Mouse (Mus musculus) midbrain, embryonic 15.5 days (tissue): Measurements from ENCODE around the gene Odf3. TPM values are rescaled to one million over a fixed set of nuclear protein-coding genes. Genes with fewer than 3 reads are reported as not detected.
A peak's percentile ranks its signal among the peaks of the same experiment; 100 is the strongest.

Experiments
- ATAC-seq: fragments of 200-750 bp; cut with Nextera tagmentation; replicated peaks from 2 replicates; pipeline ENCODE4 v1.8.0; 2017; ENCODE audit warnings: moderate TSS enrichment
- H3K27ac ChIP-seq: fragments of 300-500 bp; sonication (generic); 2 replicates; pipeline ENCODE4 v1.5.1; 2015; ENCODE audit warnings: mild to moderate bottlenecking, inconsistent platforms
- H3K27me3 ChIP-seq: fragments of 300-500 bp; sonication (generic); replicated peaks from 2 replicates; pipeline ENCODE4 v1.6.1; 2015; ENCODE audit warnings: inconsistent platforms
- H3K36me3 ChIP-seq: fragments of 300-500 bp; sonication (generic); replicated peaks from 2 replicates; pipeline ENCODE4 v1.6.1; 2015; ENCODE audit warnings: inconsistent platforms
- H3K4me1 ChIP-seq: fragments of 300-500 bp; sonication (generic); 2 replicates; pipeline ENCODE4 v1.6.1; 2015; ENCODE audit warnings: inconsistent platforms
- H3K4me2 ChIP-seq: fragments of 300-500 bp; sonication (generic); 2 replicates; pipeline ENCODE4 v1.6.1; 2015; ENCODE audit warnings: inconsistent platforms, mild to moderate bottlenecking, moderate library complexity
- H3K4me3 ChIP-seq: fragments of 300-500 bp; sonication (generic); 2 replicates; pipeline ENCODE4 v1.5.1; 2015; ENCODE audit warnings: mild to moderate bottlenecking, inconsistent platforms
- H3K9ac ChIP-seq: fragments of 300-500 bp; sonication (generic); 2 replicates; pipeline ENCODE4 v1.6.1; 2015; ENCODE audit warnings: mild to moderate bottlenecking, inconsistent platforms
- H3K9me3 ChIP-seq: fragments of 300-500 bp; sonication (generic); 2 replicates; pipeline ENCODE4 v1.6.1; 2016; ENCODE audit warnings: inconsistent platforms
- WGBS: fragments of 180-500 bp; shearing (Covaris S2); methylation state at CpG from one replicate; pipeline ENCODE4 v1.1.7; 2015; ENCODE audit warnings: mixed read lengths; 5-methylcytosine and 5-hydroxymethylcytosine counted together
- polyA plus RNA-seq: library from polyadenylated mRNA; unstranded; fragments of >200 nt; fragmentation: Nextera tagmentation; extraction: Ambion mirVana; gene quantifications from 2 replicates; pipeline ENCODE4 v1.2.1, GENCODE M21; 2015

The Odf3 gene
- polyA plus RNA-seq, 1 experiment from 2014 or later, result not detected

DNA sequence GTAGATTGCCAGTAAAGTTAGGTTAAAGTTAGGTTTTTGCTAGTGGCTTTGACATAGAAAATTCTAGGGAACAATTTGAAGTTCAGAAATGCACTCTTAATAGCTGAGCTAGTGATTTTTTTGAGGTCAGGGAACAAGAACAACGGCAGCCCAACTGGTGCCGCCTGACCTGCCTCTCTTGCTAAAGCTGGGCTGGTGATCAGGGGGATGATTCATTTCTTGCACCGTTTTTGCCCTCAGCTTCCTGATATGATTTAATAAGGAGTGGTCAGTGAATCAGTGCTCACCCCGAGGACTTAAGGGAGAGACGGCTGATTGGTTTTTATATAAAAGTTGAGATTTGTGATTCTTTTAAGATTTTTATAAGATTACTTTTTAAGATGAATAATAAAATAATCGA lies 16.2 kb upstream of the Odf3 start:
- ATAC-seq, result no peak
- Histone ChIP-seq H3K9me3 (no peaks in the 10 kb centered on the region), H3K4me2 (no peak overlapping the region), H3K27ac (no peak overlapping the region), H3K9ac (no peak overlapping the region), H3K27me3 (no peaks in the 10 kb centered on the region), H3K4me1 (no peaks in the 10 kb centered on the region), H3K4me3 (no peak overlapping the region), H3K36me3 (no peaks in the 10 kb centered on the region)
- 77% methylated on average over 6 of the region's 6 CpGs for WGBS

DNA sequence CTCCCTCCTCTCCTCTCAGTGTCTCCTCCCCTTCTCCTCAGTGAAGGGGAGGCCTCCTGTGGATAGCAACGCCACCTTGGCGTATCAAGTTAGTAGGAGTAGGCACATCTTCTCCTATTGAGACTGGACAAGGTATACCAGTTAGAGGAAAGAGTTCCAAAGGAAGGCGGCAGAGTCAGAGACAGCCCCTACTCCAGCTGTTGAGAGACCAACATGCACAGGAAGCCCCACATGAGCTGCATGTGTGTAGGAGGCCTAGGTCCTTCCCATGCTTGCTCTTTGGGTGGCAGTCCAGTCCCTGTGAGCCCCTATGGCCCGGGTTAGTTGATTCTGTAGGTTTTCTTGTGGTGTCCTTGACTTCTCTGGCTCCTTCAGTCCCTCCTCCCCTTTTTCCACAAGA lies 14.3 kb upstream of the Odf3 start:
- Histone ChIP-seq H3K27me3 (0 out of 2 replicates have a peak, but pooled peaks cover 3% of the 10 kb centered on the region), H3K4me2 (no peak overlapping the region), H3K4me1 (no peaks in the 10 kb centered on the region), H3K27ac (no peak overlapping the region), H3K9me3 (no peaks in the 10 kb centered on the region), H3K4me3 (no peak overlapping the region), H3K36me3 (no peaks in the 10 kb centered on the region), H3K9ac (no peak overlapping the region)
- 88% methylated on average over 4 of the region's 4 CpGs for WGBS
- ATAC-seq, result no peak

DNA sequence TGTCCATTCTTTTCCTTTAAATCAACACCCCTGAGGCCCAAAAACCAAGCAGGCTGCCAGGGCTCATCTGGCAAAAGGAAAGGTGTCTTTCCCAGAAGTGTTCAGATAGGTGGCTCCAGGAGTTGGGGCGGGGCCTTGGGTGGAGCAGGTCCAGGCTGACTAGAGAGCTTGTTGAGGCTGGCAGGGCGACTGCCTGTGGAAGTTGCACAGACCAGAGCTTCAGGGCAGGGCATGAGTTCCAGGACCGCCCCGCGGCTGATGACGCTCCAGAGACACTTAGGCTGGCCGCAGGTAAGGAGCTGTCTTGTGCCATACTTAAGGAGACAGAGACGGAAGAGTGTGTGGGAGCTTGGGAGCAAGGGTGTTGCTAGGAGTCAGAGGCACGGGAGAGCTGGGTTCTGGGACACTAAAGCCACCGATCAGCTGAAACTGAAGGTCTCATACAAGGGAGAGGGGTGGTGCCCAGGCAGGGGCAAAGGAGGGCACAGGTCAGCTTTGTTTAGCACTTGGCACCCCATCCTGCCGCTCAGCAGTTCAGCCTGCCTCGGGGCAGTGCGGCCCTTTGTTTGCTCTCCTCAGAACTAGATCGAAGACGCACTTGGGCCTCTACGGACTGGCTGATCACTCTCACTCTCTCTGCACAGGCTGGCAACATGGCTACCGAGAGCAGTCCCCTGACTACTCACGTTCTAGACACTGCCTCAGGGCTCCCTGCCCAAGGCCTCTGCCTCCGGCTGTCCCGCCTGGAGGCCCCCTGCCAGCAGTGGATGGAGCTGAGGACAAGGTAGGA lies 12.4 kb upstream of the Odf3 start, which contains the start of gene Urah:
Urah (plus strand) TSS at position 51 of the 790 bp plus-strand sequence.
- no peaks in the 10 kb centered on the region for H3K9me3 ChIP-seq
- 0 out of 2 replicates have a peak, but pooled peaks cover 3% of the 10 kb centered on the region for H3K27me3 ChIP-seq
- no peak within 1 kb of the TSS for H3K9ac ChIP-seq
- no peak for ATAC-seq
- no peak within 1 kb of the TSS for H3K27ac ChIP-seq
- no peaks in the 10 kb centered on the region for H3K4me1 ChIP-seq
- no peak within 1 kb of the TSS for H3K4me2 ChIP-seq
- no peaks in the 10 kb centered on the region for H3K36me3 ChIP-seq
- no peak within 1 kb of the TSS for H3K4me3 ChIP-seq
- 47% methylated on average over 20 of the region's 20 CpGs for WGBS

DNA sequence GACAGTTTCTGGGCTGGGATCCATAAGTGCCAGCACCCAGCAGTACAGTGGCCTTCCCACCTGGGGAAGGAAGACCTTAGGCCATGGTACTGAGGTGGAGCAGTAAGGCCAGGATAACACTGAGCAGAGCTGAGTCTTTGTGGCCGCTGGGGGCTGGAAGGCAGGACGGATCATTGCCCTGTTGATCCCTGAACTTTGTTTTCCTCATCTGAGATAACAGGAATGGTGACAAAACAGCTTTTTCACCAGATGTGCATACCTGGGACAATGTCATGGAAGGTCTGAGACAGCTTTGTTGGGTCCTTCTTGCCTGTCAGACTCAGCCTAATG lies 11.9 kb upstream of the Odf3 start:
- Histone ChIP-seq H3K27ac (no peak overlapping the region), H3K9me3 (no peaks in the 10 kb centered on the region), H3K9ac (no peak overlapping the region), H3K4me3 (no peak overlapping the region), H3K4me1 (no peaks in the 10 kb centered on the region), H3K36me3 (no peaks in the 10 kb centered on the region), H3K4me2 (no peak overlapping the region), H3K27me3 (0 out of 2 replicates have a peak, but pooled peaks cover 3% of the 10 kb centered on the region)
- ATAC-seq, result no peak
- WGBS, result 83% methylated on average over 2 of the region's 2 CpGs

DNA sequence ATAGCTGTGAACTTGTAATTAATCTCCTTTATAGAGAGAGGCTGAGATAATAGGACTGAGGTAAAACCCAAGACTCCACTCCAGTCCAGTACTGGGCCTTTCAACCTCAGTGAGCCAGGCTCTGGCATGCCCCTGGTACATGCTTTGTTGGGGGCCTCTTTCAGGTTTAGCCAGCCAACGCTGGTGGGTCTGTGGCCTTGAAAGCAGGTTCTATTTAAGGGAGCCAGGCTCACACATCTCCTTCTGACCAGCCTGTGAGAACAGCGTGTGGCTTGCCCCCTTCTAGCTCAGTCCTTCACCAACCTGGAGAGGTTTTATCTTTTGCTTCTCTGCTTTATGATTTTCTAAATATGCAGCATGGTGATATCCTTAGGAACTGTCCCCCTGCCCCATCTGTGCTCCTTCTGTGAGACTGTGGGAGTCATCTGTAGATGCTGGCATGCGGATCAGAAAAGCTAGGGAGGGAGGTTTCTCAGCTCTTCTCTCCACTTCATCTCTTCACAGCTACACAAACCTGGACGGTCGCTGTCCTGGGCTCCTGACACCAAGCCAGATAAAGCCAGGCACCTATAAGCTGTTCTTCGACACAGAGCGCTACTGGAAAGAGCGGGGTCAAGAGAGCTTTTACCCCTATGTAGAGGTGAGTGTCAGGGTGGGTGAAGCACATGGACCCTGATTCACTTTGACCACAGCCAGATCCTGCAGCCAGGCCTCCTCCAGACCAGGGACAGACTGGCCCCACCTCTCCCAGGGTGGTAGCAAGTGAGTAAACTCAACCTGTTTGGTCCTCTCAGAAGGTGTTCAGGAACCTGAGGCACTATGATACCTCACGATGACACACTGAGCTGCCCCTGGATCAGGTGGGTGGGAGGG lies 11.1 kb upstream of the Odf3 start:
- H3K27ac ChIP-seq, result no peak overlapping the region
- no peak overlapping the region for H3K4me3 ChIP-seq
- no peak overlapping the region for H3K4me2 ChIP-seq
- no peak for ATAC-seq
- H3K9ac ChIP-seq, result no peak overlapping the region
- H3K4me1 ChIP-seq, result no peaks in the 10 kb centered on the region
- H3K27me3 ChIP-seq, result 0 out of 2 replicates have a peak, but pooled peaks cover 7% of the 10 kb centered on the region
- no peaks in the 10 kb centered on the region for H3K9me3 ChIP-seq
- WGBS, result 86% methylated on average over 9 of the region's 9 CpGs
- H3K36me3 ChIP-seq, result no peaks in the 10 kb centered on the region

DNA sequence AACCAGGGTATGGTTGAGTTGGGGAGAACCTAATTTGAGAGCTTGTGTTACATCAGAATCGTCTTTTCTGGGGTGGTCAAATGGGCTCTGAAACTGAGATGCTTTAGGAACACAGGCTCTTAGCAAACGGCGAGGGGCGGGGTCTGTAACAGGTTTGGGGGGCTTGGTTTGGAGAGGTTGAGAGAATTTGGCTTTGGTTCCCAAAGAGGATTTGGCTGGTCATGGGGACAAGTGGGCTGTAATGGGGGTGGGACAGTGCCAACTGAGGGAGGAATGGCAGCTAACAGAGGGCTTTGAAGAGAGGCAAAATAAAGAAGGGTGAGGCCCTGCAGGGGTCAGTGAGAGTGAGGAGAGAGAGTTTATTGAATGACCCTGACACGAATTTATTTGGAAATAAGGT lies 8.0 kb upstream of the Odf3 start:
- ATAC-seq, result no peak
- H3K27ac ChIP-seq, result no peak overlapping the region
- H3K9ac ChIP-seq, result no peak overlapping the region
- H3K4me3 ChIP-seq, result no peak overlapping the region
- peaks cover 16% of the 10 kb centered on the region for H3K27me3 ChIP-seq
- H3K4me1 ChIP-seq, result no peaks in the 10 kb centered on the region
- no peak overlapping the region for H3K4me2 ChIP-seq
- 63% methylated on average over 5 of the region's 5 CpGs for WGBS
- no peaks in the 10 kb centered on the region for H3K9me3 ChIP-seq
- no peaks in the 10 kb centered on the region for H3K36me3 ChIP-seq

DNA sequence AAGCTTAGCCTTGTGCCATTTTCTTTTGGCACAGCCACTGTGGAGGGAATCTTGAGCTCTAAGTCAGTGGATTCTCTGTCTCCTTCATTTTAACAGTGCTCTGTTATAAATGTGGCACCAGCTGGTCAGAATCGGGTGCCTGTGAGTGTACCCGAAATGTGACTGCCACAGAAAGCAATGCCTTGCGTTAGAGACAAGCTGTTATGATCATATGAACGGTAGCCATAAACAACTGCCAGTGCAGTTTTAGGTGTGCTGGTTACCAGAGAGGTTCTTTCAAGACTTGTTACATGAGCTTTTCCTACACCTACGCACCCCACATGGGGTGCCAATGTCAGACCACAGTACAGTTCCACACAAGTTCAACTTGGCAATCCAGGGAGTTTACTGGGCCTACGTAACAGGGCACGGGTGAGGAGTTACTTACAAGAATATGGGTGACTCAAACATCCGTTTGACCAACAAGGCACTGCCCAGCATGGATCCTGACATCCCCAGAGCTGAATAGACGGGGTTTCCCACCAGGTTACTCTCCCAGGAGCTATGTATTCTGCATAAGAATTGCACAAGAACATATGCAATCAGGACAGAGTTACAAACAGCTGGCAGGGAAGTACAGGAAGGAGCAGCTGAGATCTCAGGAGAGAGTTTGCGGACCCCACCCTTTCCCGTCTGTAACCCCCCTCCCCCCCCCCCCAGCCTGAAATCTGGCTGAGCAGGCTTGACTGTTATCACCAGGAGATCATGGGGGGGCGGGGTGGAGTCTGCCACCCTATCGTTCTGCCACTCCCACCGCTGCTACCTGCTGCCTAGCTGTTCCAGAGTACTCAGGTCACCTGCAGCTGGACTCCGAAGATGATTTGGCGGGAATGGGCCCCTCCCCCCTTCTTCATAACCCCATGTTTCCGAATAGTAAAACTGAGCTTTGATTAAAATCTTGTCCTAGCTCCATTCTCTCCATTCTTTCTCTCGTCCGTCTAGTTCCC lies 6.6 kb upstream of the Odf3 start:
- H3K27ac ChIP-seq, result no peak overlapping the region
- no peak for ATAC-seq
- no peak overlapping the region for H3K9ac ChIP-seq
- H3K27me3 ChIP-seq, result peaks cover 19% of the 10 kb centered on the region
- H3K4me1 ChIP-seq, result no peaks in the 10 kb centered on the region
- H3K9me3 ChIP-seq, result no peaks in the 10 kb centered on the region
- no peak overlapping the region for H3K4me2 ChIP-seq
- H3K36me3 ChIP-seq, result no peaks in the 10 kb centered on the region
- 39% methylated on average over 19 of the region's 19 CpGs for WGBS
- H3K4me3 ChIP-seq, result no peak overlapping the region

DNA sequence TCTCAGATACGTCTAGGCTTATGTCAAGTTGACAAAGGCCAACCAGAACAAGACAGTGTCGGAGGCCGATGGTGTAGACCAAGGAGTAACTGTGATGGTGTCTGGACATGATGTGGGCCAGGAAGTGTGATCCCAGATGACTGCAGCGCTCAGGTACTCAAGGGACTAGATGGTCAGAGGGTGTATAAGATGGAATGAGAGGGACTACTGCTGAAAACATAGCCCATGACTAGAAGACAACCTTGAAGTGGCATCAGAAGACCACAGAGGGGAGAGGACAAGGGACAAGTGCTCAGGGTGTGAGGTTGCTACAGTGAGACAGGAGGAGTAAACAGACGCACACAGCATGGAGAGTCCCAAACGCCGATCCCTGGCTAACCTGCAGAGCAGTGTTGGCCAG lies 3.8 kb upstream of the Odf3 start:
- H3K9me3 ChIP-seq, result no peaks in the 10 kb centered on the region
- no peak overlapping the region for H3K4me3 ChIP-seq

DNA sequence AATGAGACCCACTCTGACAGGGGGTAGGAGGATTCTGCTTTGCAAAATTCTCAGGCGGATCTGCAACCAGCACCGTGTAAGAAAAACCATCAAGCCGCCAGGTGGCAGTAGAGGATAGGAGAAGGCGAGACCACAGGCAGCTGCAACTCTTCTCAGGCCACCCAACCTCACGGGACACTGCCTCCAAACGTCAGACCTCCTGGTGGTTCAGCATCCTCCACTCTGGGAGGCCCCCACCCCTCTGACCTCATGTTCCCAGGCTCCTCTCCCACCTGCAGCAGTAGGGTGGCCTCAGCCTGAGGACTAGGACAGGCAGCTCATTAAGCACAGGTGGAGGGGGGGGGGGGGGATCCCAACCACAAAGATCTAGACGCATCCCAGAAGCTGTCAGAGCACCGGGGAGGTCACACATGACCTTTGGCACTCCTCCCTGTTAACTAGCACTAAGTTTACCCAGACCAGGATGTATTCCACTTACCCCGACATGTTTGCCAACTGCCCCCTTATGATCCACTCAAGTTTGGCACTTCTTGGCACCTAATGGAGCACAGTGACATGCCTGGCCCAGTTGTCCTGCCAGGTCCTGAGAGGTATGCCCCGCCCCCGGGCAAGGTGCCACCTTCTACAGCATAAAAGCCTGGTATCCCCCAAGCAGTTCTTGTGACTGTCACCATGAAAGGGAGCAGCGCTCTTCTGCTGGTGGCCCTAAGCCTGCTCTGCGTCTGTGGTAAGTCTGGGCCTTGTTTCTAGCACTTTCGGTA lies 2.5 kb upstream of the Odf3 start, which contains the start of gene Scgb1c1:
Scgb1c1 (plus strand) TSS at position 643 of the 761 bp plus-strand sequence.
- Histone ChIP-seq H3K27me3 (peaks cover 20% of the 10 kb centered on the region), H3K9ac (no peak within 1 kb of the TSS), H3K4me3 (no peak within 1 kb of the TSS), H3K27ac (no peak within 1 kb of the TSS), H3K4me2 (no peak within 1 kb of the TSS; the same call in 1 of the 2 replicates), H3K36me3 (no peaks in the 10 kb centered on the region), H3K9me3 (no peaks in the 10 kb centered on the region), H3K4me1 (no peaks in the 10 kb centered on the region)
- ATAC-seq, result peak; percentile 84
- 33% methylated on average over 14 of the region's 14 CpGs for WGBS

More for the DNA sequence above, 3.8 kb upstream of the Odf3 start:
- Histone ChIP-seq H3K27ac (no peak overlapping the region), H3K4me1 (no peaks in the 10 kb centered on the region), H3K4me2 (no peak overlapping the region), H3K27me3 (peaks cover 20% of the 10 kb centered on the region), H3K9ac (no peak overlapping the region), H3K36me3 (no peaks in the 10 kb centered on the region)
- WGBS, result 77% methylated on average over 7 of the region's 7 CpGs
- ATAC-seq, result no peak

DNA sequence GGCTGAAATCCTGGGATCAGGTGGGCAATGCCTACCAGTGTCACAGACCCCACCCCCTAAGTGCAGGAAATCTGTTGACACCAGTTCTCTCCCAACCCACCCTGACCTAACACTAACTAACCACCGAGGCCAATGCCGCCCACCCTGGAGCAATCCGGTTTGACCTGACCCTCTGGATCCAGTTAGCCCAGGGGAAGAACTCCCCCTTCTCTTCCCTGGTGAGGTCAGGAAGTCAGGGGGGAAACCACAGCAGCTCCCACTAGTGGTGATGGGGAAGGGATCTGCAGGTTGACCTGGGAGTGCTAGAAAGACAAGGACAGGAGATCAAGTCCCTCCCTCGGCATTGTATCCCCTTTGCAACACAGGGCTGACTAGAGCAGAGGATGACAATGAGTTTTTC lies 1.9 kb upstream of the Odf3 start:
- Histone ChIP-seq H3K4me3 (no peak overlapping the region), H3K9me3 (no peaks in the 10 kb centered on the region), H3K27me3 (peaks cover 20% of the 10 kb centered on the region), H3K4me1 (no peaks in the 10 kb centered on the region), H3K27ac (no peak overlapping the region), H3K9ac (no peak overlapping the region), H3K4me2 (no peak overlapping the region), H3K36me3 (no peaks in the 10 kb centered on the region)
- 76% methylated on average over 4 of the region's 4 CpGs for WGBS
- ATAC-seq, result no peak

DNA sequence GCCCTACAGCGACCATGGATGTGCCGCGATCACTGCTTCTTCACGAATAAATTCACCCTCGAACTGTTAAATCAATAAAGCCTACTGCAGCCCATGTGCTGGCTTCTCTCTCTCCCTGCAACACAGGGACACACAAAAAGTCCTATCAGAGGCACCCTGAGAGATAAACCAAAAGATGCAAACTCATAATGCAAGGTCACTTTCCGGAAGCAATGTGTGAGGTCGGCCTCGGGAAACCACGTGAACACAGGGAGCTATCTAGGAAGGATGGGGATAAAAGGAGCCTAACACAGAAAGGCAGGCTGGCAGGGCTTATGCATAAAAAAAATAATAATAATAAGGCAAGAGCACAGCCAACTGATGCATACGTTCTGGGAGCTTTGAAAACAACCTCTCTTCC lies 929 bp upstream of the Odf3 start:
- no peak overlapping the region for H3K27ac ChIP-seq
- H3K9ac ChIP-seq, result no peak overlapping the region
- H3K4me3 ChIP-seq, result no peak overlapping the region
- H3K36me3 ChIP-seq, result no peaks in the 10 kb centered on the region
- H3K4me1 ChIP-seq, result no peaks in the 10 kb centered on the region
- no peak for ATAC-seq
- H3K27me3 ChIP-seq, result peaks cover 15% of the 10 kb centered on the region
- no peaks in the 10 kb centered on the region for H3K9me3 ChIP-seq
- no peak overlapping the region for H3K4me2 ChIP-seq
- WGBS, result 86% methylated on average over 10 of the region's 10 CpGs
